Mouse (Mus musculus) neural tube, embryonic 10.5 days (tissue): ENCODE measurements around the gene Tex2.

ENCODE experiments used
- DNase-seq: peaks from one replicate; pipeline ENCODE4 v3.0.0-alpha.2; 2017; ENCODE audit warnings: low spot score; ENCODE audit errors: extremely low spot score

The Tex2 gene

GRCm38 (mm10) chr11:106461145-106461932 is 151.9 kb downstream of the Tex2 start:
- DNase-seq: no peak

GRCm38 (mm10) chr11:106460671-106461070 is 152.6 kb downstream of the Tex2 start:
- DNase-seq: no peak

GRCm38 (mm10) chr11:106458540-106458939 is 154.7 kb downstream of the Tex2 start:
- no peak for DNase-seq
